Mouse (Mus musculus) heart, adult 2 months (tissue): ENCODE results near the gene Acvr2b.

ENCODE experiments used
- CTCF ChIP-seq: fragments of 200-600 bp; IDR thresholded peaks from 2 replicates; pipeline ENCODE4 v1.8.1; 2022; ENCODE audit warnings: antibody characterized with exemption, mild to moderate bottlenecking, moderate library complexity
- POLR2A ChIP-seq: fragments of 200-500 bp; IDR thresholded peaks from 2 replicates; pipeline ENCODE4 v1.6.1; 2011; ENCODE audit warnings: mild to moderate bottlenecking, low read depth, low read length, control low read depth; ENCODE audit not compliant: insufficient read depth

- TF ChIP-seq CTCF: no peak
- no peak for TF ChIP-seq POLR2A
These were observed 23.5 kb downstream of the Acvr2b start for GRCm38 (mm10) chr9:119425217-119425975.
